Mouse (Mus musculus): ENCODE results near the gene Vwa3b.

GRCm38 (mm10) chr1:37011626-37012209, 14.7 kb upstream of the Vwa3b start:
- TF ChIP-seq CTCF (conservative IDR thresholded peaks at IDR 0.05; ENCODE audit: insufficient read depth, insufficient read length, low read depth, low read length) (no peak), POLR2A (IDR thresholded peaks at IDR 0.05; ENCODE audit: low read depth, low read length) (no peak)

All from kidney, adult 2 months (tissue).